Mouse (Mus musculus) liver, adult 2 months (tissue): ENCODE data around the gene H2afj.

Experiments used
- CTCF ChIP-seq: fragments of 200-500 bp; IDR thresholded peaks from 2 replicates; pipeline ENCODE4 v1.5.1; 2011; ENCODE audit warnings: low read depth, low read length, control low read depth
- POLR2A ChIP-seq: fragments of 200-500 bp; IDR thresholded peaks from 2 replicates; pipeline ENCODE4 v1.6.1; 2011; ENCODE audit warnings: low read length, control low read depth; ENCODE audit not compliant: insufficient read depth; ENCODE audit errors: extremely low read depth

GRCm38 (mm10) chr6:136804705-136805408, 3.2 kb upstream of the H2afj start:
- no peak for TF ChIP-seq CTCF
- TF ChIP-seq POLR2A: no peak
